In genomic region chr16:4016786-4017185, GRCm38 (mm10) we compare ENCODE assay signal across 3 mouse cellular contexts. TPM values are rescaled to one million over a fixed set of nuclear protein-coding genes. Genes with fewer than 3 reads are reported as not detected.
"Had no signal": no experiment of that assay in that cellular context is flagged by ENCODE, and none has a peak within 500 bp of the region (broad histone marks: within the 10 kb centered on the region; RNA-seq: fewer than 3 reads in every experiment).

No protein-coding gene starts in this region.

RNA-seq across cellular contexts. Expression of gene Dnase1, which starts 20.0 kb away (rescaled TPM):
- polyA plus RNA-seq: cortical plate, adult 2 months; erythroblast, embryonic 14.5 days; heart, adult 2 months had no signal

RNA-seq across cellular contexts. Expression of gene Nlrc3, which starts 40.4 kb away (rescaled TPM):
- polyA plus RNA-seq: erythroblast, embryonic 14.5 days had no signal
